Mouse (Mus musculus): Measurements from ENCODE around the gene Wipi1.

DNA sequence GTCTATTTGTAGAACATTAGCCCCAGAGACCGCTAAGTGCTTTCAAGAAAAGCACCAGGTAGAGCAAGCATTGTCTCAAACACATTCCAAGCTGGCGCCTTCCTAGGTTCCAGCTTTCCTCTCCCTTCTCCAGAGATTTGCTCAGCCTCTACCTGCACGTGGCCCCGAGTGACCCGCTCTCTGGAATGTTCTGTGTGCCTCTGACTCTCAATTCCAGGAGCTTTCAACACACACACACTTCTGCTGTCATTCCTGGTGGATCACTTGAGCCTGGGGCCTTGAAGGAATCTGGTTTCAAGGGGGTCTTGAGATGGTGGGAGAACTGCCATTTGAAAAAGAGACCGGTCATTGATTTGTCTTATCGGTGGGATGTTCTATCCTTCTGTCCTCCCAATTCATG, 11.5 kb upstream of the Wipi1 start:
- TF ChIP-seq CTCF (IDR thresholded peaks at IDR 0.05; ENCODE audit: borderline replicate concordance, insufficient read depth, low read length) (no peak), POLR2A (IDR thresholded peaks at IDR 0.05; ENCODE audit: low read depth, low read length) (no peak)
